Mouse (Mus musculus) midbrain, embryonic 16.5 days (tissue): ENCODE data around the gene Pde9a. TPM values are rescaled to one million over a fixed set of nuclear protein-coding genes. Genes with fewer than 3 reads are reported as not detected.
A peak's percentile ranks its signal among the peaks of the same experiment; 100 is the strongest.

Experiments used
- ATAC-seq: fragments of 200-750 bp; cut with Nextera tagmentation; 2 replicates; pipeline ENCODE4 v1.8.0; 2017; ENCODE audit warnings: moderate TSS enrichment
- H3K27ac ChIP-seq: fragments of 300-500 bp; sonication (generic); 2 replicates; pipeline ENCODE4 v1.5.1; 2014; ENCODE audit warnings: mild to moderate bottlenecking, low read length, mixed read lengths
- H3K27me3 ChIP-seq: fragments of 300-500 bp; sonication (generic); 2 replicates; pipeline ENCODE4 v1.6.1; 2014; ENCODE audit warnings: low read depth, low read length, mixed read lengths; ENCODE audit not compliant: control insufficient read depth, insufficient read depth
- H3K36me3 ChIP-seq: fragments of 300-500 bp; sonication (generic); 2 replicates; pipeline ENCODE4 v1.6.1; 2014; ENCODE audit warnings: mild to moderate bottlenecking, low read length, moderate library complexity, mixed read lengths; ENCODE audit not compliant: control insufficient read depth, insufficient read depth
- H3K4me1 ChIP-seq: fragments of 300-500 bp; sonication (generic); 2 replicates; pipeline ENCODE4 v1.6.1; 2014; ENCODE audit warnings: mild to moderate bottlenecking, low read length, mixed read lengths; ENCODE audit not compliant: control insufficient read depth, insufficient read depth
- H3K4me2 ChIP-seq: fragments of 300-500 bp; sonication (generic); 2 replicates; pipeline ENCODE4 v1.6.1; 2014; ENCODE audit warnings: mild to moderate bottlenecking, low read length, mixed read lengths
- H3K4me3 ChIP-seq: fragments of 300-500 bp; sonication (generic); 2 replicates; pipeline ENCODE4 v1.5.1; 2014; ENCODE audit warnings: low read depth, mild to moderate bottlenecking, low read length, moderate library complexity, mixed read lengths
- H3K9ac ChIP-seq: fragments of 300-500 bp; sonication (generic); 2 replicates; pipeline ENCODE4 v1.6.1; 2014; ENCODE audit warnings: low read depth, low read length, mixed read lengths
- H3K9me3 ChIP-seq: fragments of 300-500 bp; sonication (generic); replicated peaks from 2 replicates; pipeline ENCODE4 v1.6.1; 2014; ENCODE audit warnings: mild to moderate bottlenecking, low read length, mixed read lengths; ENCODE audit not compliant: control insufficient read depth, poor library complexity, severe bottlenecking
- WGBS: fragments of 180-500 bp; shearing (Covaris S2); extraction: QIAGEN DNeasy Blood & Tissue Kit; methylation state at CpG from one replicate; pipeline ENCODE4 v1.1.7; 2014; 5-methylcytosine and 5-hydroxymethylcytosine counted together
- polyA plus RNA-seq: library from polyadenylated mRNA; unstranded; fragments of >200 nt; fragmentation: Nextera tagmentation; extraction: Ambion mirVana; gene quantifications from 2 replicates; pipeline ENCODE4 v1.2.1, GENCODE M21; 2015

The Pde9a gene
- polyA plus RNA-seq, 1 experiment from 2014 or later = 33.1 TPM

GRCm38 (mm10) chr17:31420658-31421057 is 34.6 kb downstream of the Pde9a start:
- no peaks in the 10 kb centered on the region for H3K9me3 ChIP-seq
- H3K4me1 ChIP-seq = 0 out of 2 replicates have a peak, but pooled peaks cover 2% of the 10 kb centered on the region
- no peak overlapping the region for H3K27ac ChIP-seq
- no peak overlapping the region for H3K4me2 ChIP-seq
- ATAC-seq = no peak
- no peak overlapping the region for H3K9ac ChIP-seq
- no peaks in the 10 kb centered on the region for H3K27me3 ChIP-seq
- H3K36me3 ChIP-seq = no peaks in the 10 kb centered on the region; the same call in 1 of the 2 replicates
- no peak overlapping the region for H3K4me3 ChIP-seq
- 87% methylated on average over 16 of the region's 16 CpGs for WGBS

- no peaks in the 10 kb centered on the region for H3K27me3 ChIP-seq
- 88% methylated on average over 1 of the region's 1 CpGs for WGBS
- H3K4me2 ChIP-seq = no peak overlapping the region
- no peak overlapping the region for H3K27ac ChIP-seq
- H3K9ac ChIP-seq = no peak overlapping the region
- peaks cover 11% of the 10 kb centered on the region; the same call in 1 of the 2 replicates for H3K4me1 ChIP-seq
- H3K36me3 ChIP-seq = no peaks in the 10 kb centered on the region; the same call in 1 of the 2 replicates
- H3K9me3 ChIP-seq = no peaks in the 10 kb centered on the region
- no peak for ATAC-seq
- no peak overlapping the region for H3K4me3 ChIP-seq
These were observed 36.4 kb downstream of the Pde9a start for GRCm38 (mm10) chr17:31422381-31422780.

DNA sequence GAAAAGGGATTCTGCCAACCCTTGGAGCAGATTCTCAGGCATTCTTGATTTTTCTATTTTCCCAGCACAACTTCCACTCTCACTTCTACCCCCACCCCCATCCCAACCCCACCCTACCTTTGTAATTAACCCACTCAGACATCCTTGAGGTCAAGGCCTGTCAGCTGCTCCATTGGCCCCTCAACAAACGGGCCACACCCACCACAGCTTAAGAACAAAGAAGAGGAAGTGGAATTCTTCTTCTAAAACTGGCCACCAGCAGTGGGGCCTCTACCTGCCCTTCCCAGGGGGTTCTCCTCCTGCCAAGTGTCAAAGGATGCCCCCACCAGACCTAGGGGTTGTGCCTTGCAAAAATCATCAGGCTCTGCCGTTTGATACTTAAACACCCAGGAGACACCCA is 37.0 kb downstream of the Pde9a start:
- H3K27ac ChIP-seq = no peak overlapping the region
- no peak for ATAC-seq
- 45% methylated on average over 2 of the region's 2 CpGs for WGBS
- H3K9ac ChIP-seq = no peak overlapping the region
- no peaks in the 10 kb centered on the region for H3K9me3 ChIP-seq
- H3K27me3 ChIP-seq = no peaks in the 10 kb centered on the region
- H3K4me1 ChIP-seq = peaks cover 11% of the 10 kb centered on the region; the same call in 1 of the 2 replicates
- H3K4me2 ChIP-seq = no peak overlapping the region
- H3K4me3 ChIP-seq = no peak overlapping the region
- no peaks in the 10 kb centered on the region; the same call in 1 of the 2 replicates for H3K36me3 ChIP-seq

GRCm38 (mm10) chr17:31424358-31424757 is 38.3 kb downstream of the Pde9a start:
- WGBS = 87% methylated on average over 4 of the region's 4 CpGs
- H3K9me3 ChIP-seq = no peaks in the 10 kb centered on the region
- ATAC-seq = no peak

GRCm38 (mm10) chr17:31424798-31425197 is 38.8 kb downstream of the Pde9a start:
- H3K9ac ChIP-seq = no peak overlapping the region
- H3K4me2 ChIP-seq = no peak overlapping the region
- no peaks in the 10 kb centered on the region for H3K27me3 ChIP-seq
- 39% methylated on average over 8 of the region's 8 CpGs for WGBS
- H3K36me3 ChIP-seq = peaks cover 4% of the 10 kb centered on the region
- no peak overlapping the region for H3K4me3 ChIP-seq
- H3K9me3 ChIP-seq = no peaks in the 10 kb centered on the region
- no peak for ATAC-seq
- H3K27ac ChIP-seq = no peak overlapping the region
- H3K4me1 ChIP-seq = peaks cover 9% of the 10 kb centered on the region; the same call in 1 of the 2 replicates

More at GRCm38 (mm10) chr17:31424358-31424757, 38.3 kb downstream of the Pde9a start:
- Histone ChIP-seq H3K9ac (no peak overlapping the region), H3K4me2 (no peak overlapping the region), H3K4me1 (peaks cover 11% of the 10 kb centered on the region; the same call in 1 of the 2 replicates), H3K36me3 (peaks cover under 1% of the 10 kb centered on the region), H3K27me3 (no peaks in the 10 kb centered on the region), H3K4me3 (no peak overlapping the region), H3K27ac (no peak overlapping the region)

GRCm38 (mm10) chr17:31425827-31426698 is 40.1 kb downstream of the Pde9a start:
- 53% methylated on average over 13 of the region's 13 CpGs for WGBS
- no peak overlapping the region for H3K4me3 ChIP-seq
- no peaks in the 10 kb centered on the region for H3K27me3 ChIP-seq
- peaks cover 8% of the 10 kb centered on the region for H3K36me3 ChIP-seq
- H3K4me1 ChIP-seq = peaks cover 9% of the 10 kb centered on the region; the same call in 1 of the 2 replicates
- H3K27ac ChIP-seq = peak overlapping the region; percentile 28
- no peak overlapping the region for H3K9ac ChIP-seq
- no peak for ATAC-seq
- no peaks in the 10 kb centered on the region for H3K9me3 ChIP-seq
- H3K4me2 ChIP-seq = no peak overlapping the region

GRCm38 (mm10) chr17:31429402-31429801 is 43.4 kb downstream of the Pde9a start:
- 90% methylated on average over 2 of the region's 2 CpGs for WGBS
- no peak overlapping the region for H3K4me3 ChIP-seq
- H3K9me3 ChIP-seq = no peaks in the 10 kb centered on the region
- no peak overlapping the region for H3K27ac ChIP-seq
- ATAC-seq = no peak
- peaks cover 20% of the 10 kb centered on the region for H3K4me1 ChIP-seq
- H3K4me2 ChIP-seq = no peak overlapping the region
- no peak overlapping the region for H3K9ac ChIP-seq
- H3K36me3 ChIP-seq = peaks cover 8% of the 10 kb centered on the region
- 0 out of 2 replicates have a peak, but pooled peaks cover 2% of the 10 kb centered on the region for H3K27me3 ChIP-seq

- ATAC-seq = no peak
- H3K27ac ChIP-seq = no peak overlapping the region
- H3K9ac ChIP-seq = no peak overlapping the region
- H3K9me3 ChIP-seq = no peaks in the 10 kb centered on the region
- 77% methylated on average over 5 of the region's 5 CpGs for whole genome bisulfite sequencing
- peaks cover 8% of the 10 kb centered on the region for H3K36me3 ChIP-seq
- 0 out of 2 replicates have a peak, but pooled peaks cover 2% of the 10 kb centered on the region for H3K27me3 ChIP-seq
- no peak overlapping the region for H3K4me2 ChIP-seq
- H3K4me3 ChIP-seq = no peak overlapping the region
- peaks cover 23% of the 10 kb centered on the region for H3K4me1 ChIP-seq
These were observed 46.9 kb downstream of the Pde9a start for GRCm38 (mm10) chr17:31432878-31433281.

DNA sequence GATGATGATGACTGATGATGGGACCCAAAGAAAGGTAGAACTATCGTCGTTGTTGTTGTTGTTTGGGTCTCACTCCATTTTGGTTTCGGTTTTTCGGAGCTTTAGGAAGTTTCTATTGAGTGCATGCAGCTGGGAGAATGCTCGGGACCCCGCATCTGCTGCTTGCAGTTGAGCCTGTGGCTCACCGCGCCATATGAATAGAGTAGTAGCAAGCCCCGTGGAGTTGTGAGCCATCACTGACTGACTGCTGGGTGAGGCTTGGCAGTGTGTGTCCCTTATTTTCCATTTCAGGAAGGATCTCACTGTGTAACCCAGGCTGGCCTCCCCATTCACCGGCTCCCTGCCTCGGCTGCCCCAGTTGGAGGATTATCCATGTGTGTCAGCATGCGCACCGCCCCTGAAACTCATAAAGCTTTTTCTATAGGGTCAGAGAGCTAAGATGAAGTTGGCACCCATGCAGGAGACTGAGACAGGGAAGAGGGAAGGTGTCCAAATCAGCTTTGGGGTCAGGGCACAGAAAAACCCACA is 47.5 kb downstream of the Pde9a start:
- Histone ChIP-seq H3K4me2 (no peak overlapping the region), H3K36me3 (peaks cover 8% of the 10 kb centered on the region), H3K27me3 (0 out of 2 replicates have a peak, but pooled peaks cover 2% of the 10 kb centered on the region), H3K9me3 (no peaks in the 10 kb centered on the region), H3K4me3 (no peak overlapping the region), H3K27ac (peak overlapping the region; percentile 72; the same call in 1 of the 2 replicates), H3K4me1 (peaks cover 23% of the 10 kb centered on the region), H3K9ac (0 out of 2 replicates have a peak overlapping the region, but pooled peaks have one; percentile 41)
- ATAC-seq = no peak
- WGBS = 38% methylated on average over 13 of the region's 13 CpGs
